28 mouse cellular contexts compared by ENCODE assay signal in genomic region chr1:99697089-99697488, GRCm38 (mm10).
"Had no signal": no experiment of that assay in that cellular context is flagged by ENCODE, and none has a peak within 500 bp of the region (broad histone marks: within the 10 kb centered on the region; RNA-seq: fewer than 3 reads in every experiment).

No protein-coding gene starts in this region.

- H3K9ac ChIP-seq: limb, embryonic 12.5 days; limb, embryonic 13.5 days; limb, embryonic 15.5 days; liver, embryonic 12.5 days; liver, embryonic 13.5 days; liver, embryonic 14.5 days; liver, embryonic 15.5 days; liver, postnatal 0 days; lung, embryonic 14.5 days; lung, embryonic 15.5 days; midbrain, embryonic 12.5 days; midbrain, embryonic 13.5 days; midbrain, embryonic 15.5 days; neural tube, embryonic 12.5 days had no signal

- H3K36me3 ChIP-seq: limb, embryonic 10.5 days; limb, embryonic 12.5 days; limb, embryonic 13.5 days; limb, embryonic 15.5 days; liver, embryonic 12.5 days; liver, embryonic 13.5 days; liver, embryonic 15.5 days; lung, embryonic 15.5 days; midbrain, embryonic 10.5 days; midbrain, embryonic 12.5 days; midbrain, embryonic 13.5 days; midbrain, embryonic 15.5 days; neural tube, embryonic 12.5 days had no signal

- H3K4me3 ChIP-seq: limb, embryonic 10.5 days; limb, embryonic 12.5 days; limb, embryonic 13.5 days; limb, embryonic 15.5 days; liver, embryonic 12.5 days; liver, embryonic 13.5 days; liver, embryonic 15.5 days; lung, embryonic 15.5 days; megakaryocyte, embryonic 14.5 days; midbrain, embryonic 10.5 days; midbrain, embryonic 12.5 days; midbrain, embryonic 13.5 days; midbrain, embryonic 15.5 days; myocyte; neural tube, embryonic 12.5 days had no signal

- H3K4me1 ChIP-seq: limb, embryonic 10.5 days; limb, embryonic 12.5 days; limb, embryonic 13.5 days; limb, embryonic 15.5 days; liver, embryonic 12.5 days; liver, embryonic 13.5 days; liver, embryonic 15.5 days; lung, embryonic 15.5 days; megakaryocyte, embryonic 14.5 days; midbrain, embryonic 10.5 days; midbrain, embryonic 12.5 days; midbrain, embryonic 13.5 days; midbrain, embryonic 15.5 days; neural tube, embryonic 12.5 days had no signal

- H3K27ac ChIP-seq: limb, embryonic 10.5 days; limb, embryonic 12.5 days; limb, embryonic 13.5 days; limb, embryonic 15.5 days; liver, embryonic 12.5 days; liver, embryonic 13.5 days; liver, embryonic 14.5 days; liver, embryonic 15.5 days; lung, embryonic 15.5 days; macrophage; midbrain, embryonic 10.5 days; midbrain, embryonic 12.5 days; midbrain, embryonic 13.5 days; midbrain, embryonic 15.5 days; neural tube, embryonic 12.5 days had no signal

- H3K27me3 ChIP-seq: limb, embryonic 12.5 days; limb, embryonic 13.5 days; limb, embryonic 15.5 days; liver, embryonic 12.5 days; liver, embryonic 13.5 days; liver, embryonic 15.5 days; lung, embryonic 15.5 days; megakaryocyte, embryonic 14.5 days; midbrain, embryonic 12.5 days; midbrain, embryonic 13.5 days; midbrain, embryonic 15.5 days; neural tube, embryonic 12.5 days had no signal

- H3K9me3 ChIP-seq: limb, embryonic 10.5 days; limb, embryonic 12.5 days; limb, embryonic 13.5 days; limb, embryonic 15.5 days; liver, embryonic 12.5 days; liver, embryonic 13.5 days; liver, embryonic 15.5 days; lung, embryonic 15.5 days; megakaryocyte, embryonic 14.5 days; midbrain, embryonic 10.5 days; midbrain, embryonic 12.5 days; midbrain, embryonic 13.5 days; midbrain, embryonic 15.5 days; neural tube, embryonic 12.5 days had no signal

- DNase-seq: left cerebral cortex, postnatal 4 days; liver; liver, embryonic 13.5 days; liver, postnatal 0 days; lung, adult 18-20 months; lung, adult 2 months; lung, embryonic 14.5 days; lung, postnatal 10 days; lung, postnatal 14 days; lung, postnatal 36 days; lung, postnatal 4 days; midbrain, embryonic 14.5 days had no signal
